18 mouse cellular contexts compared by ENCODE assay signal in the genomic region with DNA sequence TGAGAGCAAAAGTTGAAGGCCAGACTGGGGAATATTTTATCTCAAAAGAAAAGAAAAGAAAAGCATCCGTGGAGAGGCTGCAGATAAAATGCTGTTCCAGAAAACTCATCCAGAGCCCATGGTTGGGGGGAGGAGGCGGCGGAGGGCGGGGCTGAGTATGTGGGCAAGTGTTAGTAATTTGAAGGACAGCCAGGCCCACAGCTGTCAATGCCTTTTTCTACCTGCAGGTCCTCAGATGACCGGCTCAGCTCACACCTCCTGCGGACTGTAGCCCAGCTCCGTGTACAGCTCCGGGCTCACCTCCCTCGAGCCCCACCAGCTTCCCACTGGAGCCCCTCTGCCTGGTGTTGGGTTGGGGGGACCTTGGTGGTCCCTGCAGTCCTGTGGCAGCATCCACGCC. TPM values are rescaled to one million over a fixed set of nuclear protein-coding genes. Genes with fewer than 3 reads are reported as not detected.
DNase-seq lines count a peak whose midpoint lies in the region; ATAC-seq and TF ChIP-seq lines count a peak whose summit lies in the region.
"Had no signal": no experiment of that assay in that cellular context is flagged by ENCODE, and none has a peak within 500 bp of the region (broad histone marks: within the 10 kb centered on the region; RNA-seq: fewer than 3 reads in every experiment).

No protein-coding gene starts in this region.

- H3K27me3 ChIP-seq in embryonic facial prominence, embryonic 11.5 days (ENCODE audit: control insufficient read depth, insufficient read depth, low read length): no peaks in the 10 kb centered on the region
- no peaks in the 10 kb centered on the region for H3K27me3 ChIP-seq in embryonic facial prominence, embryonic 10.5 days (replicated peaks; ENCODE audit: low read depth, poor library complexity, severe bottlenecking)
- no peaks in the 10 kb centered on the region for H3K27me3 ChIP-seq in hindbrain, postnatal 0 days (ENCODE audit: insufficient read depth, low read length)
- no peaks in the 10 kb centered on the region for H3K27me3 ChIP-seq in hindbrain, embryonic 11.5 days (ENCODE audit: control insufficient read depth, insufficient read depth, low read length)
- H3K27me3 ChIP-seq: forebrain, embryonic 13.5 days; forebrain, embryonic 15.5 days had no signal

- H3K9ac ChIP-seq in embryonic facial prominence, embryonic 11.5 days (replicated peaks; ENCODE audit: low read length): no peak overlapping the region
- H3K9ac ChIP-seq in hindbrain, postnatal 0 days (replicated peaks; ENCODE audit: low read length): no peak overlapping the region
- no peak overlapping the region for H3K9ac ChIP-seq in hindbrain, embryonic 11.5 days (ENCODE audit: low read depth, low read length)
- H3K9ac ChIP-seq: forebrain, embryonic 13.5 days; forebrain, embryonic 15.5 days; forebrain, postnatal 0 days had no signal

- 80% methylated on average over 10 of the region's 10 CpGs for WGBS in embryonic facial prominence, embryonic 11.5 days
- 86% methylated on average over 10 of the region's 10 CpGs for WGBS in embryonic facial prominence, embryonic 10.5 days
- 87% methylated on average over 10 of the region's 10 CpGs for WGBS in hindbrain, postnatal 0 days
- 88% methylated on average over 10 of the region's 10 CpGs for WGBS in hindbrain, embryonic 11.5 days

- H3K4me2 ChIP-seq in embryonic facial prominence, embryonic 11.5 days (ENCODE audit: low read depth, low read length): no peak overlapping the region
- no peak overlapping the region for H3K4me2 ChIP-seq in hindbrain, postnatal 0 days (ENCODE audit: low read depth, low read length)
- H3K4me2 ChIP-seq in hindbrain, embryonic 11.5 days (replicated peaks; ENCODE audit: low read depth, low read length): no peak overlapping the region
- H3K4me2 ChIP-seq: forebrain, embryonic 13.5 days; forebrain, embryonic 15.5 days had no signal

- TF ChIP-seq CTCF in hindbrain, postnatal 0 days (IDR thresholded peaks at IDR 0.05; ENCODE audit: low read depth): no peak

- H3K36me3 ChIP-seq in embryonic facial prominence, embryonic 11.5 days (replicated peaks; ENCODE audit: control insufficient read depth, insufficient read depth, low read depth, low read length): no peaks in the 10 kb centered on the region
- H3K36me3 ChIP-seq in embryonic facial prominence, embryonic 10.5 days (replicated peaks): peaks cover 50% of the 10 kb centered on the region
- H3K36me3 ChIP-seq in hindbrain, postnatal 0 days (ENCODE audit: insufficient read depth, low read length): peaks cover 6% of the 10 kb centered on the region; the same call in 1 of the 2 replicates
- H3K36me3 ChIP-seq in hindbrain, embryonic 11.5 days (ENCODE audit: control insufficient read depth, insufficient read depth, low read length): no peaks in the 10 kb centered on the region

- no peak for DNase-seq in embryonic facial prominence, embryonic 11.5 days (ENCODE audit: low spot score)
- no peak for DNase-seq in embryonic facial prominence, embryonic 10.5 days (ENCODE audit: low spot score)
- no peak for DNase-seq in hindbrain, postnatal 0 days (ENCODE audit: low spot score)
- DNase-seq in hindbrain, embryonic 11.5 days (ENCODE audit: low spot score): no peak
- DNase-seq in left cerebral cortex, adult 18-20 months (ENCODE audit: low spot score in 2 of 2): no peak
- DNase-seq: adrenal gland, adult 2 months; adrenal gland, postnatal 10 days; adrenal gland, postnatal 25 days; cerebellum, adult 11 months; cerebellum, adult 18-20 months; cerebellum, adult 8-10 months; cerebellum, postnatal 36 days; embryo, embryonic 11 days; forebrain, postnatal 0 days had no signal

- H3K9me3 ChIP-seq in embryonic facial prominence, embryonic 11.5 days (replicated peaks; ENCODE audit: control insufficient read depth, low read length): no peaks in the 10 kb centered on the region
- H3K9me3 ChIP-seq in embryonic facial prominence, embryonic 10.5 days: no peaks in the 10 kb centered on the region
- no peaks in the 10 kb centered on the region for H3K9me3 ChIP-seq in hindbrain, postnatal 0 days (ENCODE audit: low read length)
- no peaks in the 10 kb centered on the region for H3K9me3 ChIP-seq in hindbrain, embryonic 11.5 days (ENCODE audit: control insufficient read depth, low read length)
- H3K9me3 ChIP-seq: forebrain, embryonic 13.5 days; forebrain, embryonic 15.5 days had no signal

- no peaks in the 10 kb centered on the region; the same call in 1 of the 2 replicates for H3K4me1 ChIP-seq in embryonic facial prominence, embryonic 11.5 days (ENCODE audit: control insufficient read depth, insufficient read depth, low read length)
- H3K4me1 ChIP-seq in embryonic facial prominence, embryonic 10.5 days: peaks cover 10% of the 10 kb centered on the region; the same call in 1 of the 2 replicates
- H3K4me1 ChIP-seq in hindbrain, postnatal 0 days (ENCODE audit: insufficient read depth, low read length): no peaks in the 10 kb centered on the region
- H3K4me1 ChIP-seq in hindbrain, embryonic 11.5 days (replicated peaks; ENCODE audit: control insufficient read depth, insufficient read depth, low read length): no peaks in the 10 kb centered on the region

- 0 out of 2 replicates have a peak, but pooled peaks have one; percentile 11 for ATAC-seq in embryonic facial prominence, embryonic 11.5 days (replicated peaks; ENCODE audit: insufficient number of reproducible peaks, low FRiP score, low TSS enrichment, low read depth)
- 0 out of 2 replicates have a peak, but pooled peaks have one; percentile 3 for ATAC-seq in hindbrain, postnatal 0 days
- no peak for ATAC-seq in hindbrain, embryonic 11.5 days (ENCODE audit: low FRiP score)
- ATAC-seq: forebrain, embryonic 13.5 days; forebrain, embryonic 15.5 days; forebrain, postnatal 0 days had no signal

- H3K27ac ChIP-seq in embryonic facial prominence, embryonic 11.5 days (replicated peaks; ENCODE audit: low read depth, low read length): no peak overlapping the region
- no peak overlapping the region for H3K27ac ChIP-seq in embryonic facial prominence, embryonic 10.5 days (replicated peaks)
- H3K27ac ChIP-seq in hindbrain, postnatal 0 days: no peak overlapping the region
- no peak overlapping the region for H3K27ac ChIP-seq in hindbrain, embryonic 11.5 days (ENCODE audit: low read depth, low read length)
- H3K27ac ChIP-seq: forebrain, embryonic 13.5 days; forebrain, embryonic 15.5 days had no signal

- H3K4me3 ChIP-seq in embryonic facial prominence, embryonic 11.5 days (ENCODE audit: low read depth, low read length): no peak overlapping the region
- no peak overlapping the region for H3K4me3 ChIP-seq in embryonic facial prominence, embryonic 10.5 days
- no peak overlapping the region for H3K4me3 ChIP-seq in hindbrain, postnatal 0 days (ENCODE audit: low read length)
- no peak overlapping the region for H3K4me3 ChIP-seq in hindbrain, embryonic 11.5 days (ENCODE audit: low read depth, low read length)
- H3K4me3 ChIP-seq: forebrain, embryonic 13.5 days; forebrain, embryonic 15.5 days had no signal

RNA-seq across cellular contexts. Expression of gene Abcb8, which starts 6.2 kb away (rescaled TPM):
- polyA plus RNA-seq in embryonic facial prominence, embryonic 11.5 days (2014; fragmentation: Nextera tagmentation; extraction: Ambion mirVana): 27.0 and 27.4 TPM in 2 replicates
- 53.6 and 57.2 TPM in 2 replicates for polyA plus RNA-seq in embryonic facial prominence, embryonic 10.5 days (2016; fragmentation: Nextera tagmentation; extraction: Ambion mirVana)
- total RNA-seq in hindbrain, postnatal 0 days (2014; rRNA removed): 63.2 and 90.6 TPM in 2 replicates
- 41.9 and 43.5 TPM in 2 replicates for polyA plus RNA-seq in hindbrain, postnatal 0 days (2015; fragmentation: Nextera tagmentation; extraction: Ambion mirVana)
- polyA plus RNA-seq in hindbrain, embryonic 11.5 days (2014; fragmentation: Nextera tagmentation; extraction: Ambion mirVana): 29.7 and 31.7 TPM in 2 replicates
- 10 to 100 TPM; 43.3 to 56.1 TPM for total RNA-seq in left cerebral cortex, adult 18-20 months (2021)

RNA-seq across cellular contexts. Expression of gene Atg9b, which starts 7.7 kb away (rescaled TPM):
- polyA plus RNA-seq in embryonic facial prominence, embryonic 11.5 days (2014; fragmentation: Nextera tagmentation; extraction: Ambion mirVana): 0.18 and 0.21 TPM in 2 replicates
- 0.69 and 0.83 TPM in 2 replicates for polyA plus RNA-seq in embryonic facial prominence, embryonic 10.5 days (2016; fragmentation: Nextera tagmentation; extraction: Ambion mirVana)
- 8.8 and 9.8 TPM in 2 replicates for total RNA-seq in hindbrain, postnatal 0 days (2014; rRNA removed)
- 5.1 and 6.1 TPM in 2 replicates for polyA plus RNA-seq in hindbrain, postnatal 0 days (2015; fragmentation: Nextera tagmentation; extraction: Ambion mirVana)
- 0.12 and 0.28 TPM in 2 replicates for polyA plus RNA-seq in hindbrain, embryonic 11.5 days (2014; fragmentation: Nextera tagmentation; extraction: Ambion mirVana)
- 1 to 10 TPM; 4.2 to 6.4 TPM for total RNA-seq in left cerebral cortex, adult 18-20 months (2021)

RNA-seq across cellular contexts. Expression of gene Asic3, which starts 13.5 kb away (rescaled TPM):
- polyA plus RNA-seq in embryonic facial prominence, embryonic 11.5 days (2014; fragmentation: Nextera tagmentation; extraction: Ambion mirVana): 0.42 and 0.45 TPM in 2 replicates
- 0.31 and 0.34 TPM in 2 replicates for polyA plus RNA-seq in embryonic facial prominence, embryonic 10.5 days (2016; fragmentation: Nextera tagmentation; extraction: Ambion mirVana)
- total RNA-seq in hindbrain, postnatal 0 days (2014; rRNA removed): 0.37 and 1.9 TPM in 2 replicates
- 0.58 and 1.3 TPM in 2 replicates for polyA plus RNA-seq in hindbrain, postnatal 0 days (2015; fragmentation: Nextera tagmentation; extraction: Ambion mirVana)
- 0.52 and 0.88 TPM in 2 replicates for polyA plus RNA-seq in hindbrain, embryonic 11.5 days (2014; fragmentation: Nextera tagmentation; extraction: Ambion mirVana)
- total RNA-seq in left cerebral cortex, adult 18-20 months (2021): under 1 TPM in 1 of 2 experiments, not detected in 1; 0.54 TPM
- total RNA-seq: common myeloid progenitor, adult 5-6 weeks; forebrain, postnatal 0 days had no signal
- polyA plus RNA-seq: forebrain, embryonic 11.5 days; forebrain, embryonic 13.5 days had no signal

RNA-seq across cellular contexts. Expression of gene Cdk5, which starts 23.6 kb away (rescaled TPM):
- polyA plus RNA-seq in embryonic facial prominence, embryonic 11.5 days (2014; fragmentation: Nextera tagmentation; extraction: Ambion mirVana): 49.9 and 50.8 TPM in 2 replicates
- 46.9 and 50.7 TPM in 2 replicates for polyA plus RNA-seq in embryonic facial prominence, embryonic 10.5 days (2016; fragmentation: Nextera tagmentation; extraction: Ambion mirVana)
- 81.0 and 87.7 TPM in 2 replicates for total RNA-seq in hindbrain, postnatal 0 days (2014; rRNA removed)
- 151 and 158 TPM in 2 replicates for polyA plus RNA-seq in hindbrain, postnatal 0 days (2015; fragmentation: Nextera tagmentation; extraction: Ambion mirVana)
- polyA plus RNA-seq in hindbrain, embryonic 11.5 days (2014; fragmentation: Nextera tagmentation; extraction: Ambion mirVana): 56.3 and 62.4 TPM in 2 replicates
- 100 to 1,000 TPM; 128 to 129 TPM for total RNA-seq in left cerebral cortex, adult 18-20 months (2021)

RNA-seq across cellular contexts. Expression of gene Slc4a2, which starts 24.0 kb away (rescaled TPM):
- 16.5 and 20.6 TPM in 2 replicates for polyA plus RNA-seq in embryonic facial prominence, embryonic 11.5 days (2014; fragmentation: Nextera tagmentation; extraction: Ambion mirVana)
- 35.1 and 38.4 TPM in 2 replicates for polyA plus RNA-seq in embryonic facial prominence, embryonic 10.5 days (2016; fragmentation: Nextera tagmentation; extraction: Ambion mirVana)
- 41.5 and 44.4 TPM in 2 replicates for total RNA-seq in hindbrain, postnatal 0 days (2014; rRNA removed)
- polyA plus RNA-seq in hindbrain, postnatal 0 days (2015; fragmentation: Nextera tagmentation; extraction: Ambion mirVana): 17.1 and 17.8 TPM in 2 replicates
- polyA plus RNA-seq in hindbrain, embryonic 11.5 days (2014; fragmentation: Nextera tagmentation; extraction: Ambion mirVana): 14.3 and 17.9 TPM in 2 replicates
- total RNA-seq in left cerebral cortex, adult 18-20 months (2021): 10 to 100 TPM; 28.9 to 31.0 TPM
